In genomic region chr7:41499018-41499388, GRCm38 (mm10) we compare ENCODE assay signal across 8 mouse cellular contexts. TPM values are rescaled to one million over a fixed set of nuclear protein-coding genes. Genes with fewer than 3 reads are reported as not detected.
DNase-seq lines count a peak whose midpoint lies in the region; ATAC-seq and TF ChIP-seq lines count a peak whose summit lies in the region.
"Not testable (repeated sequence)": the region's sequence is repeated elsewhere in the genome, so short reads cannot be mapped to it uniquely, and the experiment has no call there.
"Had no signal": no experiment of that assay in that cellular context is flagged by ENCODE, and none has a peak within 500 bp of the region (broad histone marks: within the 10 kb centered on the region; RNA-seq: fewer than 3 reads in every experiment).

No protein-coding gene starts in this region.

- not testable (repeated sequence) for ATAC-seq in forebrain, embryonic 13.5 days; heart, postnatal 0 days (ENCODE audit: insufficient read depth, low read depth); neural tube, embryonic 15.5 days (ENCODE audit: low FRiP score)
- ATAC-seq in liver, embryonic 11.5 days (replicated peaks; ENCODE audit: low FRiP score): peak; percentile 66
- ATAC-seq in megakaryocyte progenitor cell, adult 5-6 weeks (replicated peaks; ENCODE audit: poor library complexity): peak; percentile 63

- peak overlapping the region; percentile 66 for H3K4me2 ChIP-seq in forebrain, embryonic 13.5 days
- peak overlapping the region; percentile 92 for H3K4me2 ChIP-seq in heart, postnatal 0 days (ENCODE audit: low read depth, low read length)
- peak overlapping the region; percentile 92 for H3K4me2 ChIP-seq in liver, embryonic 11.5 days
- H3K4me2 ChIP-seq in neural tube, embryonic 15.5 days: peak overlapping the region; percentile 85

- TF ChIP-seq EP300 in heart, postnatal 0 days (IDR thresholded peaks at IDR 0.05; ENCODE audit: low read depth): not testable (repeated sequence)

- H3K27me3 ChIP-seq in cerebellum, adult 2 months (ENCODE audit: control insufficient read depth, insufficient read depth, low read length); forebrain, embryonic 13.5 days; heart, postnatal 0 days (ENCODE audit: control insufficient read depth, insufficient read depth, low read length); kidney, adult 2 months (replicated peaks; ENCODE audit: control insufficient read depth, insufficient read depth, low read length); liver, embryonic 11.5 days (replicated peaks; ENCODE audit: control insufficient read depth, insufficient read depth, low read length); neural tube, embryonic 15.5 days (replicated peaks): not testable (repeated sequence)

- peak overlapping the region; percentile 48 for H3K9ac ChIP-seq in forebrain, embryonic 13.5 days
- peak overlapping the region; percentile 55 for H3K9ac ChIP-seq in heart, postnatal 0 days (replicated peaks; ENCODE audit: low read depth, low read length)
- peak overlapping the region; percentile 68 for H3K9ac ChIP-seq in liver, embryonic 11.5 days (ENCODE audit: low read depth, low read length)
- H3K9ac ChIP-seq in neural tube, embryonic 15.5 days (replicated peaks): peak overlapping the region; percentile 62

- peaks cover 10% of the 10 kb centered on the region for H3K36me3 ChIP-seq in forebrain, embryonic 13.5 days (ENCODE audit: poor library complexity, severe bottlenecking)
- H3K36me3 ChIP-seq in heart, postnatal 0 days (replicated peaks; ENCODE audit: control insufficient read depth, insufficient read depth, low read length); kidney, adult 2 months (ENCODE audit: control insufficient read depth, insufficient read depth, low read length); liver, embryonic 11.5 days (ENCODE audit: control insufficient read depth, insufficient read depth, low read length); neural tube, embryonic 15.5 days: not testable (repeated sequence)

- not testable (repeated sequence) for TF ChIP-seq POLR2A in cerebellum, adult 2 months (IDR thresholded peaks at IDR 0.05; ENCODE audit: borderline replicate concordance, insufficient read depth, low read length); kidney, adult 2 months (IDR thresholded peaks at IDR 0.05; ENCODE audit: low read depth, low read length)

- TF ChIP-seq CTCF in cerebellum, adult 2 months (IDR thresholded peaks at IDR 0.05; ENCODE audit: borderline replicate concordance, insufficient read depth, low read depth, low read length); heart, postnatal 0 days (IDR thresholded peaks at IDR 0.05; ENCODE audit: low read depth); kidney, adult 2 months (conservative IDR thresholded peaks at IDR 0.05; ENCODE audit: insufficient read depth, insufficient read length, low read depth, low read length): not testable (repeated sequence)

- not testable (repeated sequence) for H3K4me1 ChIP-seq in cerebellum, adult 2 months (ENCODE audit: control insufficient read depth, insufficient read depth, low read length); forebrain, embryonic 13.5 days; heart, postnatal 0 days (ENCODE audit: control insufficient read depth, insufficient read depth); kidney, adult 2 months (ENCODE audit: control insufficient read depth, insufficient read depth, low read length); liver, embryonic 11.5 days (replicated peaks; ENCODE audit: control insufficient read depth, insufficient read depth, low read length); neural tube, embryonic 15.5 days

- DNase-seq in cerebellum, adult 2 months; heart, postnatal 0 days (ENCODE audit: low spot score); kidney, adult 2 months; liver, embryonic 11.5 days (ENCODE audit: low spot score): not testable (repeated sequence)

- not testable (repeated sequence) for H3K27ac ChIP-seq in cerebellum, adult 2 months (ENCODE audit: insufficient read depth, low read length); forebrain, embryonic 13.5 days
- peak overlapping the region; percentile 71 for H3K27ac ChIP-seq in heart, postnatal 0 days (ENCODE audit: low read depth)
- H3K27ac ChIP-seq in kidney, adult 2 months (ENCODE audit: insufficient read depth, low read depth, low read length): peak overlapping the region; percentile 8; the same call in 1 of the 2 replicates
- 0 out of 2 replicates have a peak overlapping the region, but pooled peaks have one; percentile 3 for H3K27ac ChIP-seq in liver, embryonic 11.5 days (ENCODE audit: low read depth, low read length)
- H3K27ac ChIP-seq in neural tube, embryonic 15.5 days (replicated peaks): peak overlapping the region; percentile 80

- peaks cover 16% of the 10 kb centered on the region for H3K9me3 ChIP-seq in forebrain, embryonic 13.5 days (replicated peaks)
- H3K9me3 ChIP-seq in heart, postnatal 0 days (replicated peaks; ENCODE audit: control insufficient read depth, low read length); liver, embryonic 11.5 days (ENCODE audit: control insufficient read depth, low read length); neural tube, embryonic 15.5 days (replicated peaks): not testable (repeated sequence)

- under 1% methylated on average over 6 of the region's 6 CpGs for WGBS in cerebellum, adult 2 months
- 0% methylated on average over 6 of the region's 6 CpGs for WGBS in forebrain, embryonic 13.5 days
- WGBS in heart, postnatal 0 days: under 1% methylated on average over 6 of the region's 6 CpGs
- WGBS in kidney, adult 2 months: under 1% methylated on average over 6 of the region's 6 CpGs
- 0% methylated on average over 6 of the region's 6 CpGs for WGBS in liver, embryonic 11.5 days
- WGBS in neural tube, embryonic 15.5 days: 0% methylated on average over 6 of the region's 6 CpGs

- peak overlapping the region; percentile 66 for H3K4me3 ChIP-seq in cerebellum, adult 2 months (replicated peaks; ENCODE audit: insufficient read depth, low read depth, low read length)
- peak overlapping the region; percentile 61 for H3K4me3 ChIP-seq in forebrain, embryonic 13.5 days
- H3K4me3 ChIP-seq in heart, postnatal 0 days (ENCODE audit: low read depth, low read length): peak overlapping the region; percentile 68
- H3K4me3 ChIP-seq in kidney, adult 2 months (ENCODE audit: insufficient read depth, low read depth, low read length): peak overlapping the region; percentile 99
- peak overlapping the region; percentile 59 for H3K4me3 ChIP-seq in liver, embryonic 11.5 days (ENCODE audit: low read depth, low read length)
- H3K4me3 ChIP-seq in neural tube, embryonic 15.5 days (replicated peaks): peak overlapping the region; percentile 81

RNA-seq across cellular contexts. Expression of gene Gm20449, which starts 0.2 kb away (rescaled TPM):
- polyA plus RNA-seq in cerebellum, adult 2 months (2012; rRNA removed): 0.10 and 0.17 TPM in 2 replicates
- polyA plus RNA-seq in forebrain, embryonic 13.5 days (2015; fragmentation: Nextera tagmentation; extraction: Ambion mirVana): 0.06 TPM in 1 of 2 replicates, not detected in the other
- 1.1 TPM in 1 of 2 replicates, not detected in the other for total RNA-seq in heart, postnatal 0 days (2014; rRNA removed; ENCODE audit: low replicate concordance)
- polyA plus RNA-seq in heart, postnatal 0 days (2015; fragmentation: Nextera tagmentation; extraction: Ambion mirVana): 0.04 TPM in 1 of 2 replicates, not detected in the other
- polyA plus RNA-seq in kidney, adult 2 months (2012; rRNA removed): 0.11 and 0.14 TPM in 2 replicates
- polyA plus RNA-seq in liver, embryonic 11.5 days (2014; fragmentation: Nextera tagmentation; extraction: Ambion mirVana): 0.07 TPM in 1 of 2 replicates, not detected in the other
- not detected in 2 replicates for total RNA-seq in megakaryocyte progenitor cell, adult 5-6 weeks (2015)
- total RNA-seq in megakaryocyte progenitor cell, adult 5-6 weeks (2017): not detected in 2 replicates
- 0.09 and 0.20 TPM in 2 replicates for polyA plus RNA-seq in neural tube, embryonic 15.5 days (2015; fragmentation: Nextera tagmentation; extraction: Ambion mirVana)
- total RNA-seq: adrenal gland, postnatal 14 days had no signal

RNA-seq across cellular contexts. Expression of gene AW146154, which starts 0.7 kb away (rescaled TPM):
- polyA plus RNA-seq in cerebellum, adult 2 months (2012; rRNA removed): 4.8 and 4.9 TPM in 2 replicates
- 6.5 and 6.9 TPM in 2 replicates for polyA plus RNA-seq in forebrain, embryonic 13.5 days (2015; fragmentation: Nextera tagmentation; extraction: Ambion mirVana)
- 3.4 and 5.0 TPM in 2 replicates for total RNA-seq in heart, postnatal 0 days (2014; rRNA removed; ENCODE audit: low replicate concordance)
- polyA plus RNA-seq in heart, postnatal 0 days (2015; fragmentation: Nextera tagmentation; extraction: Ambion mirVana): 5.2 and 5.3 TPM in 2 replicates
- polyA plus RNA-seq in kidney, adult 2 months (2012; rRNA removed): 3.9 and 4.7 TPM in 2 replicates
- polyA plus RNA-seq in liver, embryonic 11.5 days (2014; fragmentation: Nextera tagmentation; extraction: Ambion mirVana): 6.6 and 7.9 TPM in 2 replicates
- 13.3 and 14.8 TPM in 2 replicates for total RNA-seq in megakaryocyte progenitor cell, adult 5-6 weeks (2015)
- 9.2 and 15.0 TPM in 2 replicates for total RNA-seq in megakaryocyte progenitor cell, adult 5-6 weeks (2017)
- polyA plus RNA-seq in neural tube, embryonic 15.5 days (2015; fragmentation: Nextera tagmentation; extraction: Ambion mirVana): 4.4 and 6.2 TPM in 2 replicates

RNA-seq across cellular contexts. Expression of gene Vmn2r57, which starts 50.5 kb away (rescaled TPM):
- polyA plus RNA-seq in cerebellum, adult 2 months (2012; rRNA removed): 0.41 and 0.49 TPM in 2 replicates
- polyA plus RNA-seq in forebrain, embryonic 13.5 days (2015; fragmentation: Nextera tagmentation; extraction: Ambion mirVana): 0.16 and 0.23 TPM in 2 replicates
- 0.04 and 0.54 TPM in 2 replicates for total RNA-seq in heart, postnatal 0 days (2014; rRNA removed; ENCODE audit: low replicate concordance)
- 0.10 and 0.11 TPM in 2 replicates for polyA plus RNA-seq in heart, postnatal 0 days (2015; fragmentation: Nextera tagmentation; extraction: Ambion mirVana)
- polyA plus RNA-seq in kidney, adult 2 months (2012; rRNA removed): 0.23 and 0.25 TPM in 2 replicates
- 0.07 and 0.14 TPM in 2 replicates for polyA plus RNA-seq in liver, embryonic 11.5 days (2014; fragmentation: Nextera tagmentation; extraction: Ambion mirVana)
- total RNA-seq in megakaryocyte progenitor cell, adult 5-6 weeks (2015): 0.10 TPM in 1 of 2 replicates, not detected in the other
- 0.14 TPM in 1 of 2 replicates, not detected in the other for total RNA-seq in megakaryocyte progenitor cell, adult 5-6 weeks (2017)
- 0.64 and 0.77 TPM in 2 replicates for polyA plus RNA-seq in neural tube, embryonic 15.5 days (2015; fragmentation: Nextera tagmentation; extraction: Ambion mirVana)
